Mouse (Mus musculus) embryonic stem cell, embryonic (primary cell): ENCODE measurements around the gene Ddx23.

Experiments used
- CTCF ChIA-PET, 4 experiments: fragments of 300-600 bp in 2 of 4; fragments of 350-600 bp in 2 of 4; sonication (Branson Sonifier 250); formaldehyde crosslinking; loops; one replicate each; lab custom pipeline; 2022; ENCODE audit warnings: inconsistent platforms in 2 of 4; lab: Charles Lee
- POLR2A ChIA-PET, 4 experiments: fragments of 300-600 bp in 2 of 4; fragments of 350-600 bp in 2 of 4; sonication (Branson Sonifier 250); formaldehyde crosslinking; loops; one replicate each; lab custom pipeline; 2022; ENCODE audit warnings: antibody characterized with exemption in 4 of 4, inconsistent platforms in 1 of 4; lab: Charles Lee

The Ddx23 gene

GRCm38 (mm10) chr15:98680660-98681059 is 18.0 kb upstream of the Ddx23 start:
- ChIA-PET POLR2A (interaction anchor here in 2 of 4 experiments (0.6 to 1.4 kb wide), 3 partner anchors 16 to 1004 kb away, joined by 4 to 6 read pairs (median 5); no protein-coding TSS in a partner anchor), CTCF (interaction anchor here in 1 of 4 experiments (0.6 kb wide), 1 partner anchor 20 kb away, joined by 3 read pairs; no protein-coding TSS in a partner anchor)

- POLR2A ChIA-PET, result interaction anchor here (0.5 to 3.9 kb wide), 103 partner anchors 8 to 565 kb away, joined by 3 to 39 read pairs (median 4); partner anchors contain the start of genes Arf3 (in 3 of the 4), Ccdc65 (in 2 of the 4), Ddx23 (in 2 of the 4) and Fkbp11 (in 2 of the 4)
- CTCF ChIA-PET, result interaction anchor here in 3 of 4 experiments (0.5 to 2.5 kb wide), 9 partner anchors 21 to 161 kb away, joined by 3 to 8 read pairs (median 5); partner anchors contain the start of gene Ccdc65 (in 1 of the 3)
These were observed 15.3 kb upstream of the Ddx23 start for GRCm38 (mm10) chr15:98677977-98678376.

- ChIA-PET POLR2A (interaction anchor here (0.5 to 3.9 kb wide), 117 partner anchors 9 to 564 kb away, joined by 3 to 39 read pairs (median 4); partner anchors contain the start of genes Arf3 (in 3 of the 4), 4930415O20Rik (in 2 of the 4), Ccdc65 (in 2 of the 4) and Ddx23 (in 2 of the 4)), CTCF (interaction anchor here in 3 of 4 experiments (0.5 to 2.5 kb wide), 15 partner anchors 8 to 1661 kb away, joined by 3 to 8 read pairs (median 4); partner anchors contain the start of gene Ccdc65 (in 1 of the 3))
These were observed 14.4 kb upstream of the Ddx23 start, which contains the start of gene Rnd1 for GRCm38 (mm10) chr15:98676940-98677728. Rnd1 (minus strand) TSS chr15:98677461.

- POLR2A ChIA-PET, result interaction anchor here (0.6 to 3.9 kb wide), 66 partner anchors 9 to 313 kb away, joined by 3 to 39 read pairs (median 6); partner anchors contain the start of genes Arf3 (in 3 of the 4), 4930415O20Rik (in 2 of the 4), Ddx23 (in 2 of the 4) and Fkbp11 (in 2 of the 4)
- CTCF ChIA-PET, result interaction anchor here in 3 of 4 experiments (0.5 to 2.5 kb wide), 12 partner anchors 9 to 1661 kb away, joined by 3 to 7 read pairs (median 4); no protein-coding TSS in a partner anchor
These were observed 13.8 kb upstream of the Ddx23 start for GRCm38 (mm10) chr15:98676471-98676870.

GRCm38 (mm10) chr15:98675634-98676250 is 13.0 kb upstream of the Ddx23 start:
- ChIA-PET CTCF (interaction anchor here in 3 of 4 experiments (0.6 to 2.1 kb wide), 8 partner anchors 11 to 267 kb away, joined by 3 to 4 read pairs (median 4); no protein-coding TSS in a partner anchor), POLR2A (interaction anchor here (0.6 to 3.9 kb wide), 22 partner anchors 8 to 417 kb away, joined by 3 to 39 read pairs (median 8); partner anchors contain the start of genes Ddx23 (in 3 of the 4), Arf3 (in 1 of the 4), Cacnb3 (in 1 of the 4) and Dnajc22 (in 1 of the 4))

GRCm38 (mm10) chr15:98674994-98675545 is 12.4 kb upstream of the Ddx23 start:
- ChIA-PET CTCF (interaction anchor here in 3 of 4 experiments (0.5 to 2.1 kb wide), 5 partner anchors 11 to 258 kb away, joined by 3 to 5 read pairs (median 4); no protein-coding TSS in a partner anchor), POLR2A (interaction anchor here in 3 of 4 experiments (0.7 to 3.9 kb wide), 13 partner anchors 12 to 243 kb away, joined by 3 to 39 read pairs (median 3); partner anchors contain the start of genes Ddx23 (in 2 of the 3), Arf3 (in 1 of the 3) and Lmbr1l (in 1 of the 3))

- POLR2A ChIA-PET, result interaction anchor here in 3 of 4 experiments (0.6 to 1.8 kb wide), 12 partner anchors 12 to 225 kb away, joined by 3 to 7 read pairs (median 3); partner anchors contain the start of genes Ddx23 (in 2 of the 3) and Arf3 (in 1 of the 3)
These were observed 11.7 kb upstream of the Ddx23 start for GRCm38 (mm10) chr15:98674284-98674993.

GRCm38 (mm10) chr15:98673732-98674131 is 11.0 kb upstream of the Ddx23 start:
- CTCF ChIA-PET, result interaction anchor here (0.6 to 2.1 kb wide), 7 partner anchors 9 to 132 kb away, joined by 3 to 5 read pairs (median 3); no protein-coding TSS in a partner anchor

More at GRCm38 (mm10) chr15:98674284-98674993, 11.7 kb upstream of the Ddx23 start:
- CTCF ChIA-PET, result interaction anchor here in 3 of 4 experiments (0.6 to 2.1 kb wide), 5 partner anchors 10 to 352 kb away, joined by 3 to 6 read pairs (median 4); no protein-coding TSS in a partner anchor

GRCm38 (mm10) chr15:98672592-98672991 is 9.9 kb upstream of the Ddx23 start:
- ChIA-PET CTCF (interaction anchor here in 2 of 4 experiments (0.5 to 1.1 kb wide), 4 partner anchors 10 to 142 kb away, joined by 3 to 4 read pairs (median 4); partner anchors contain the start of gene Ddx23 (in 1 of the 2)), POLR2A (interaction anchor here in 2 of 4 experiments (0.6 to 1.8 kb wide), 8 partner anchors 8 to 81 kb away, joined by 3 to 7 read pairs (median 4); partner anchors contain the start of gene Ddx23 (in 2 of the 2))

More at GRCm38 (mm10) chr15:98673732-98674131, 11.0 kb upstream of the Ddx23 start:
- POLR2A ChIA-PET, result interaction anchor here in 3 of 4 experiments (0.6 to 1.8 kb wide), 9 partner anchors 10 to 74 kb away, joined by 3 to 8 read pairs (median 4); partner anchors contain the start of gene Ddx23 (in 2 of the 3)

- ChIA-PET POLR2A (interaction anchor here in 2 of 4 experiments (0.6 to 4.6 kb wide), 5 partner anchors 9 to 552 kb away, joined by 3 to 39 read pairs (median 4); partner anchors contain the start of gene Rnd1 (in 2 of the 2)), CTCF (interaction anchor here (0.6 to 1.4 kb wide), 13 partner anchors 10 to 1518 kb away, joined by 3 to 7 read pairs (median 4); partner anchors contain the start of gene Ccdc65 (in 1 of the 4))
These were observed 1.6 kb upstream of the Ddx23 start for GRCm38 (mm10) chr15:98664042-98664907.

- POLR2A ChIA-PET, result interaction anchor here in 3 of 4 experiments (0.6 to 4.6 kb wide), 32 partner anchors 9 to 329 kb away, joined by 3 to 39 read pairs (median 4); partner anchors contain the start of genes Arf3 (in 2 of the 3), Rnd1 (in 2 of the 3), Adcy6 (in 1 of the 3) and Fkbp11 (in 1 of the 3)
- CTCF ChIA-PET, result interaction anchor here in 3 of 4 experiments (0.7 to 2.3 kb wide), 8 partner anchors 30 to 128 kb away, joined by 3 to 8 read pairs (median 4); partner anchors contain the start of gene Ccdc65 (in 1 of the 3)
These were observed 512 bp downstream of the Ddx23 start for GRCm38 (mm10) chr15:98662198-98662566.

GRCm38 (mm10) chr15:98656982-98657751 is 5.5 kb downstream of the Ddx23 start:
- CTCF ChIA-PET, result interaction anchor here in 2 of 4 experiments (0.6 to 1.3 kb wide), 9 partner anchors 9 to 369 kb away, joined by 3 to 5 read pairs (median 3); partner anchors contain the start of genes Cacnb3 (in 1 of the 2) and Ccdc65 (in 1 of the 2)

GRCm38 (mm10) chr15:98652174-98652573 is 10.5 kb downstream of the Ddx23 start:
- ChIA-PET CTCF (interaction anchor here (1.0 to 2.3 kb wide), 6 partner anchors 17 to 135 kb away, joined by 3 to 9 read pairs (median 4); no protein-coding TSS in a partner anchor), POLR2A (interaction anchor here in 2 of 4 experiments (0.6 to 7.7 kb wide), 7 partner anchors 8 to 483 kb away, joined by 3 to 44 read pairs (median 4); no protein-coding TSS in a partner anchor)

More at GRCm38 (mm10) chr15:98656982-98657751, 5.5 kb downstream of the Ddx23 start:
- POLR2A ChIA-PET, result interaction anchor here in 2 of 4 experiments (0.6 to 3.1 kb wide), 9 partner anchors 10 to 117 kb away, joined by 3 to 17 read pairs (median 4); partner anchors contain the start of genes Fkbp11 (in 1 of the 2) and Rnd1 (in 1 of the 2)
